Mouse (Mus musculus) macrophage (primary cell): ENCODE results near the gene 1700023F06Rik. TPM values are rescaled to one million over a fixed set of nuclear protein-coding genes. Genes with fewer than 3 reads are reported as not detected.

Source experiments
- H3K27ac ChIP-seq: fragments of 350-480 bp; formaldehyde crosslinking; 2 replicates; pipeline ENCODE4 v1.9.0; 2021
- H3K36me3 ChIP-seq: fragments of 350-480 bp; formaldehyde crosslinking; 2 replicates; pipeline ENCODE4 v1.9.0; 2021; ENCODE audit errors: inconsistent target
- H3K4me3 ChIP-seq: fragments of 350-480 bp; formaldehyde crosslinking; 2 replicates; pipeline ENCODE4 v1.9.0; 2021; ENCODE audit errors: inconsistent target
- H3K79me2 ChIP-seq: fragments of 350-480 bp; formaldehyde crosslinking; 2 replicates; pipeline ENCODE4 v1.9.0; 2021; ENCODE audit errors: inconsistent target
- WGBS: methylation state at CpG from one replicate; pipeline ENCODE4 v1.1.7; 2026; ENCODE audit warnings: inconsistent platforms; ENCODE audit not compliant: missing documents; 5-methylcytosine and 5-hydroxymethylcytosine counted together
- polyA plus RNA-seq: library from polyadenylated mRNA; stranded (reverse); fragments of 250-400 nt; gene quantifications from 3 replicates; pipeline ENCODE4 v1.2.4, GENCODE M21; 2018; ENCODE audit warnings: inconsistent platforms
- total RNA-seq, 78 experiments: library from RNA; depleted of rRNA; stranded (reverse); fragments of 250-400 nt; gene quantifications; 1 replicate in 9 of 78; 2 replicates in 24 of 78; 3 replicates in 43 of 78; 4 replicates in 2 of 78; pipeline ENCODE4 v1.2.4; 2018; ENCODE audit warnings: inconsistent platforms in 56 of 78

The 1700023F06Rik gene
- total RNA-seq (2018; cell fraction: chromatin; rRNA removed): not detected
- total RNA-seq (2018; cell fraction: cytosol; rRNA removed): not detected
- not detected for total RNA-seq (2018; cell fraction: nucleus; rRNA removed)
- polyA plus RNA-seq: not detected in 3 replicates

DNA sequence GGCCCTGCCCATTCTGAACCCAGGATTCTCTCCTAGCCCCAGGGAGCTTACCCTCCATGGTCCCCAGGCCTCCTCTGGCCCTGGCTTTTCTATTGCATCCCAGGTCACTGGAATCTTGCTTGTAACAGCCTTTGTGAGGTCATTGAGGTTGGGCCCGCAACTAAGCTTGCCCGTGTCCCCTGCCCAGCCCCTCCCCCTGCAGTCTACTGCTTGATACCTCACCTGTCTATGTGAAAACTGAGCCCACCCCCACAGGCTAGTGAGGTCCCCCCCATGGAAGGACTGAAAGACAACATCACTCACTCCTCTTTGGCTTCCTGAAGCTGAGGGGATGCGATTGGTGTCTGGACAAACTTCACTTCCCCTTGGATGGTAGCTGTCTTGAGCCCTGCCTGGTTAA lies at the start of gene 1700023F06Rik:
Gene 1700023F06Rik (minus strand): TSS at position 101 of the 400 bp plus-strand sequence.
- Histone ChIP-seq H3K36me3 (no peaks in the 10 kb centered on the region), H3K27ac (no peak within 1 kb of the TSS), H3K79me2 (no peaks in the 10 kb centered on the region), H3K4me3 (no peak within 1 kb of the TSS)
- 100% methylated on average over 3 of the region's 3 CpGs for WGBS

DNA sequence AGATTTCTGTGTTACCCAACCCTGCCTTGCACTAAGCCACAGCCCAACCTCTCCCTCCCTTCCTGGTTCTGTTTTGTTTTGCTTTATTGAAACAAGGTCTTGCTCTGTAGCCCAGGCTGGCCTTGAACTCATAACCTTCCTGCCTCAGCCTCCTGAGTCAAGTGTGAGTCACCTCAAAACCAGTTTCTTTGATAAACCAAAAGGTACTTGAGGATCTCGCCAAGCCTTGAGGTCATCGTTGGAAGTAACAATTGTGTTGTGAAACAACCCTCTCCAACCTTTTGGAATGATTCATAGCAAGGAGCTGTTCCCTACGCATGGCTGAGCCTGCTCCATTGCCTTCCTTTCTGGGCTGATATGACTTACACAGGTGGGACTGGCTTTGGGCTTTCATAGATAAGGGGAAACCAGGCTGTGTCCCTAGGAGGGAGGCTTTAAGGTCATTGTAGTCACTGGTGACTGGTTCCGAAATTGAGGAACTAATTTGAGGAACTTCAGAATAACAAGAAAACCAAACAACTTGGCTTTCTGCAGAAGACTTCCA lies 49.7 kb upstream of the 1700023F06Rik start:
- no peak overlapping the region for H3K4me3 ChIP-seq
- WGBS: 13% methylated on average over 3 of the region's 4 CpGs
- peak overlapping the region; percentile 70 for H3K27ac ChIP-seq

DNA sequence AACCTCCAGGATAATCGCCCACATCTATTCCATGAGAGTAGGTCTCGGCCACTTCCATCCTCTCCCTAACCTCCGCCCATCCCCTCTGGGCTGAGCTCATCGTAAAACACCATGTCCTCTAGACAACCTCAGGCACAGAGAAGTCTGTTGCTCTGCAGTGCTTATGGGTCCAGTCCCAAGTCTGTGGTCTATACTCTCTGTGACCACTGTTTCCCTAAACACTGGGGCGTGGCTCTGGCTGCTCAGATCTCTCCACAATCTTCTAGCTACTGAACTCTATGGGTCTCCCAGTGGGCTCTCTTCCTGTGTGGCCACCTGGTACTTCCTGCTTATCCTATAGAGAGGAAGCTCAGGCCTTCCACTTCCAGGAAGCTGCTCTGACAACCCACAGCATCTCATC lies 45.2 kb upstream of the 1700023F06Rik start:
- Histone ChIP-seq H3K36me3 (no peaks in the 10 kb centered on the region), H3K27ac (no peak overlapping the region), H3K79me2 (peaks cover 89% of the 10 kb centered on the region), H3K4me3 (no peak overlapping the region)
- 38% methylated on average over 5 of the region's 5 CpGs for WGBS

More for the DNA sequence above, 49.7 kb upstream of the 1700023F06Rik start:
- Histone ChIP-seq H3K79me2 (peaks cover 97% of the 10 kb centered on the region), H3K36me3 (no peaks in the 10 kb centered on the region)

DNA sequence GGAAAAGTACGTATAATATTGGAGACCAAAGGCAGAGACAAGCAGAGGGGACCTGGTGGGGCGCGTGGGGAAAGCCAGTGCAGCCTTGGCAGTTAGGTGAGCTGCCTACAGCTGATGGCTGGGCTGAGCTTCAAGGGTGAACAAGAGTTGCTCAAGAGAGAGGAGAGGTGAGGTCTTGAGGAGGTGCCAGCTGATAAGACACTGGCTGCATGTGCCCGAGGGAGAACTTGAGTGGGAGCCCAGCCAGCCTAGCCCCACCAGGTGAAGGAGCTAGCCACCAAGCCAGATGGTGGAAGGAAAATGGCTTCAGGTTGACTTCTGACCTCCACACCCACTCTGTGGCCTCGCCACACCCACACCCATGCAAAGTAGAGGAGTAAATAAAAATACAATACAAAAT lies 44.0 kb upstream of the 1700023F06Rik start:
- H3K79me2 ChIP-seq: peaks cover 89% of the 10 kb centered on the region
- no peak overlapping the region for H3K4me3 ChIP-seq
- H3K27ac ChIP-seq: no peak overlapping the region
- WGBS: 80% methylated on average over 5 of the region's 5 CpGs
- H3K36me3 ChIP-seq: no peaks in the 10 kb centered on the region

DNA sequence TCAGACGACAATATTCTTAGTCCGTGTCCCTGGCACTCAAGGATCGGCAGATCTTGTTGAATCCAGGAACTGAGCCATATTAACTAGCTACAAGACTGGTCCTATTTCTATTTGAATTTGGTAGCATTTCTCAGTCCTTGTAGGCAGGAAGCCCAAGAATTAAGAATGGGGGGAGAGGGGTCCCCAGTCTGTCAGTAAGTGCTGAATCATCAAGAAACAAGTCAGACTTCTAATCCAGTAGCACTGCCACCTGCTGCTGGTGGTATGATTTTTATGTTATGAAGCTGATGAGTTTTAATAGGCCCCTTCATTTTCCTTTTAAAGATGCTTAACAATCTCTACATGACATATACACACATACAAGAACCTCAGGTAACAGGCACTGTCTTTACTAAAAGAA lies 42.0 kb upstream of the 1700023F06Rik start:
- H3K4me3 ChIP-seq: no peak overlapping the region
- H3K27ac ChIP-seq: peak overlapping the region; percentile 93

DNA sequence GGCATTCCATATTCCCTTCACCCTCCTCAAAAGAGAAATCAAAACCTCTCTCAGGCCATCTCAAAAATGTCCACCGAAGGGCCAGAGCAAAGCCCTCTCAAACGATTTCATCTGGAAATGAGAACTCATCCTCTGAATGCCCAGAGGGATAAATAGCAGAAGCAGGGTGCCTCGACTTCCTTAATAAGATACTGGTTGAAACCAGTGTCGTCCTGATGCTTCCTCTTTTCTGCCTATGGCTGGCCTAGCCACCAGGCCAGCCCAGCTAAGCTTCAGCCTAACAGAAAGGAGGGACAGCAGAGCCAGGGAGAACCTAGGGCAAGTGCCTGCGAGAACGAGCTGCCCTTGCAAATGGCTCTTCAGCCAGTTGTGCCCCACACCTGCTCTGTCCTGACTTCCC lies 41.2 kb upstream of the 1700023F06Rik start:
- peak overlapping the region; percentile 93 for H3K27ac ChIP-seq

More for the DNA sequence above, 42.0 kb upstream of the 1700023F06Rik start:
- peaks cover 89% of the 10 kb centered on the region for H3K79me2 ChIP-seq
- no peaks in the 10 kb centered on the region for H3K36me3 ChIP-seq
- WGBS: 81% methylated on average over 3 of the region's 3 CpGs

DNA sequence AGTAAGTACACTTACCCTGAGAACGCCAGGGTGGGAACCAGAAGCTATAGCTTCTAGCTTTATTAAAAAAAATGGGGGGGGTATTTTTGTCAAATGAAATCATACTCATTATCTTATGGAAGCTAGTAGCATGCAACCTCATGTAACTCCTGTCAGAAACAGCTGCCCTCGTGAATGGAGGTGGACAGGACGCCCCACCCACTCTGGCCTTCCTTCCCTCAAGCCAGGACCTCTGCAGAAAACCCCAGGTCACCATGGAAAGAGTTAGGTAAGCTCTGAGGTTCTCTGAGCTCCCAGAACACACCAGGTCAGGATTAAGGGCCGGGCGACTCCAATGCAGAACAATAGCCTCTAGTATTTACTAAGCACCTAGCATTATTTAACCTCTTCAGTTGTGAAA lies 40.5 kb upstream of the 1700023F06Rik start:
- Histone ChIP-seq H3K36me3 (0 out of 2 replicates have a peak, but pooled peaks cover 4% of the 10 kb centered on the region), H3K4me3 (no peak overlapping the region), H3K27ac (peak overlapping the region; percentile 93), H3K79me2 (peaks cover 89% of the 10 kb centered on the region)
- WGBS: 31% methylated on average over 5 of the region's 5 CpGs

More for the DNA sequence above, 41.2 kb upstream of the 1700023F06Rik start:
- no peak overlapping the region for H3K4me3 ChIP-seq
- 5% methylated on average over 6 of the region's 6 CpGs for WGBS
- H3K36me3 ChIP-seq: no peaks in the 10 kb centered on the region
- H3K79me2 ChIP-seq: peaks cover 89% of the 10 kb centered on the region

DNA sequence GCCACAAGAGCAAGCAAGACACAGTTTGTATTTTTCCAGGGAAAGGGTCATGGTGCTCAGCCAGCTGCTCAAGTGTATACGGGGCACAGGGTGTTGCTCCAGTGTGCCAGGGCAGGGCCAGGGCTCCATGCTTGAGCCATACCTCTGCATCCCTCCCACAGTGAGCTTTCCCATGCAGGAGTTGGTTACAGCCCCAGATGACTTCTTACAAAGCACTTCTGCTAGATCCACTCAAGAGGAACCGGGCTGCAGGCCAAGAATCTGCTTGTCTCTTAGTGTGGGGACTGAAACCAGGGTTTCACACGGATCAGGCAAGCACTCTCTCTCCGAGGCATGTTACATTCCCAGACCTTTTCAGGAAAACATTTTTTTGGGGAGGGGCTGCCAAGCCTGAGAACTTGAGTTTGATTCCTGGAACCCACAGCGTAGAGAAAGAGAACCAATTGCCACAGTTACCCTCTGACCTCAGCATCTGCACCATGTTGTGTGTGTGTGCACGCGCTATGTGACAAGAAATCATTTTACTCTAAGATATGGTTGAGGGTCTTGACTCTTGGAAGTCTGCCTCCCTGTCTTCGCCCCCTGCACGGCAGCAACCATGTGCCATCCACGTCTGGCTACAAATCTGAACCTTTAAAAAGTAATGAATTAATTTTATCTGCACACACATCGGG lies 39.3 kb upstream of the 1700023F06Rik start:
- H3K36me3 ChIP-seq: 0 out of 2 replicates have a peak, but pooled peaks cover 7% of the 10 kb centered on the region
- peaks cover 89% of the 10 kb centered on the region for H3K79me2 ChIP-seq
- H3K4me3 ChIP-seq: no peak overlapping the region
- peak overlapping the region; percentile 93 for H3K27ac ChIP-seq
- 65% methylated on average over 11 of the region's 11 CpGs for WGBS

DNA sequence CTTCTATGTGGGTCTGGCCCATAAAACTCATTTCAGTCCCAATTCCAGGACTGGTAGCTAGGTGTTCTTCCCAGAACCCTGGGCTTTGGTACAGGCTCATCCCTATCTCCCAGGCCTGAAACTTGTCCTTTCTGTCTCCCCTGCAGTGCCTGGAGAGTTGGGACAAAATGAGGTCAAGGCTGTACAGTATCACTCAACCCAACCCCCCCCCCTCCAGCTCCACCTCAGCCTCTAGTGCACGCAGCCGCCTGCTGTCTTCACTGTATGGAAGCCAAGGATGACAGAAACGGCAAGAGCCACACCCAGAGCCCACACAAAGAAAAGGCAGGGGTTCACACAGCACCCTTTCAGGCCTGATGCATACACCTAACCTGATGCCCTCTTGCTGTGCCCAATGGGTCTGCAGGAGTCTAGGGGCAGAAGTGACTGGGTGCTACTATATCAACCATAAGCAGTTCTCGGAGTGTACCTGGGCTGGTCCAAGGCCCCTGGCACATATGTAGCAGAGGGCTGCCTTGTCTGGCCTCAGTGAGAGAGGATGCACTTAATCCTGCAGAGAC lies 38.5 kb upstream of the 1700023F06Rik start:
- peaks cover 11% of the 10 kb centered on the region; the same call in 1 of the 2 replicates for H3K36me3 ChIP-seq
- H3K4me3 ChIP-seq: no peak overlapping the region
- H3K79me2 ChIP-seq: peaks cover 89% of the 10 kb centered on the region
- H3K27ac ChIP-seq: peak overlapping the region; percentile 82
- 44% methylated on average over 4 of the region's 4 CpGs for WGBS

DNA sequence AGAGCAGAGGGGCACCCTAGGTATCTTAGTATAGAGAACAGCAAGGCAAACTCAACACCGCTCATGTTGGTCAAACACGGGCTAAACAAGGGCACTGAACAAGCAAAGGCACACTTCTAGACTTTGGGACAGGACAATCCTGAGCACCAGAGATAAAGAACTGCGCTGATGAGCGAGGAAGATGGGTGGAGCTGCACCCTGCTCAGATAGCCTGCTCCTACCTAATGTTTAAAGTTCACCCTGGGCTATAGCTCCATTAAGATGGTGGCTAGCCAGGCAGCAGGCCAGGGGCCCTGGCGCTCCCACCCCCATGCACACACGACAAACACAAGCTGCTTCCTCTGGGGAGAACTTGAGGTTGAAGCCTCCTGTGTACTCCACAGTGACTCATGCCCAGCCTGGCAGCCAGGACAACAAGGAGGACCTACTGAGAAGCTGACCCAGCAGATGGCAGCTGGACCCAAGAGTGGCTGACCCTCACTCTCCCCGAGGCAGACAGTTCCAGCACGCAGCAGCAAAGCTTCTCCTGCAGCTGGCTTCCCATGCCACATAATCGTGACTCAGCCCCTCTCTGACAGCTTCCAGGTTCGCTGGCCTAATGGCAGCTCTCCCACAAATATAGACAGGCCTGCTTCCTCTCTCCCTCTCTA lies 37.8 kb upstream of the 1700023F06Rik start:
- Histone ChIP-seq H3K4me3 (no peak overlapping the region), H3K27ac (peak overlapping the region; percentile 82), H3K79me2 (peaks cover 89% of the 10 kb centered on the region), H3K36me3 (peaks cover 17% of the 10 kb centered on the region; the same call in 1 of the 2 replicates)
- WGBS: 33% methylated on average over 10 of the region's 10 CpGs

DNA sequence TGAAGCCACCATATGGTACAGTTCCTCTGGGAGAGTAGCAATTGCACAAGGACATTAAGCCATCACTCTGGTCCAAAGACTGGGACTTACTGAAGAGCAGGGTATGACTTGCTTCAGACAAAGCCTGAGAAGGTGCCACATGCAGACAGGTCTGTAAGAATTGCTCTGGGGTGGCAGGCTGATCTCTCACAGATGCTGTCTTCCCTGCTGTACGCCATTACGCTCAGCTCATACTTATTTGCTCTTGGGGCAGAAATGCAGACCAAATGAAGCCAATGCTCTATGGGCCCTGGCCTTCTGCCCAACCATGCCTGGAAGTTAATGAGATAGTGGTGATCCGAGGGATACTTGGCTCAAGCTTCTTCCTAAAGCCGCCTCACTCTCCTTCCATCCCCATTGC lies 36.5 kb upstream of the 1700023F06Rik start:
- 97% methylated on average over 4 of the region's 4 CpGs for WGBS
- Histone ChIP-seq H3K4me3 (no peak overlapping the region), H3K27ac (no peak overlapping the region), H3K36me3 (peaks cover 30% of the 10 kb centered on the region), H3K79me2 (peaks cover 77% of the 10 kb centered on the region)

DNA sequence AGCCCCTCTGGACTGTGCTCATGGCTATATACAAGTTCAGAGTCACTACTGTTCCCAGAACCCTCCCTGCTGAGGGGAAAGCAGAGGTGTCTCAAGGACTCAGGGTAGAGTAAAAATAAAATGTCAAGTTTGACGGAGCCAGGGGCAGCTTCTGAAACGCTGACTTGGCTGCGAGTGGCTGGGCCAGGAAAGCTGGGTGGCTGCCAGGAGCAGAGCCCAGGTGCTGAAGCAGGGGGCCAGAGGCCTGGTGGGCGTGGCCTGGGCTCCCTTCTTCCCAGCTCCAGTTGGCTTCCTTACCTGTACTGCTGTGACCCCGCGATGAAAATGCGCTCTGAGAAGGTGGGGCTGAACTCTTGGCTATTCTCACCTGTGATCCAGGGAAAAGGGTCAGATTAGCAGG lies 32.4 kb upstream of the 1700023F06Rik start:
- H3K79me2 ChIP-seq: peaks cover 45% of the 10 kb centered on the region
- peaks cover 70% of the 10 kb centered on the region for H3K36me3 ChIP-seq
- 70% methylated on average over 6 of the region's 7 CpGs for WGBS
- no peak overlapping the region for H3K27ac ChIP-seq
- H3K4me3 ChIP-seq: no peak overlapping the region

DNA sequence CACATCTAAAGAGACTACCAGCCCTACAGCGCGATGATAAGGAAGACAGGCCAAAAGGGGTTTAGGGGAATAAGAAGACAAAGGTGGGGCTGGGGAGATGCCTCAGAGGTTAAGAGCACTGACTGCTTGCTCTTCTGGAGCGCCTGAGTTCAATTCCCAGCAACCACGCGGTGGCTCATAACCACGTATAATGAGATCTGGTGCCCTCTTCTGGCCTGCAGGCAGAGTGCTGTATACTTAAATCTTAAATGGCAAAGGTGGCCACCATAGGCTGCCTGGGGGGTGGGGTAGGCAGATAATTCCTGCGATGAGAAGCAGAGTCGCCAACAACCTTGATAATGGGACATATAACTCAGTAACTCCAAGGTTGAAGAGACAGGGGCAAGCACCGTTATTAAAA lies 29.4 kb upstream of the 1700023F06Rik start:
- Histone ChIP-seq H3K27ac (no peak overlapping the region), H3K36me3 (peaks cover 70% of the 10 kb centered on the region), H3K79me2 (peaks cover 15% of the 10 kb centered on the region), H3K4me3 (no peak overlapping the region)
- 97% methylated on average over 6 of the region's 9 CpGs for WGBS

DNA sequence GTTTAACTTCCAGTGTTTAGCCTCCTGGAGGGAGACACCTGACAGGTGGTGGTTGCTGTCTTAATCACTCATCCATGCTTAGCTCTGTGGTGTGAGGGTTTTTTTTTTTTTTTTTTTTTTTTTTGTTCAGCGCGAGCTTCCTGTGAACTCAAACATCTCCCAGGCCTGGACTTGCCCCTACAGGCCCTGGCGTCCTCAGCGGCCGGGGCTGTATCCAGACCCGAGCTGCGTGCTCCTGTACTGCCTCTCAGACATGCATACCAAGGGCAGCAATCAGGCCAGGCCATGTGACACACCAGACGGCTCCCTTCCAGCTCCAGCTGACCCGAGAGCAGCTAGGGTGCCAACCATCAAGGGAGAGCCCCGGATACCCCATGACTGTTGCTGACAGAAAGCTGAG lies 28.5 kb upstream of the 1700023F06Rik start:
- Histone ChIP-seq H3K4me3 (no peak overlapping the region), H3K36me3 (peaks cover 74% of the 10 kb centered on the region), H3K79me2 (peaks cover 7% of the 10 kb centered on the region; the same call in 1 of the 2 replicates), H3K27ac (no peak overlapping the region)
- WGBS: 93% methylated on average over 8 of the region's 10 CpGs
